Mouse (Mus musculus) MEL (cell line): Measurements from ENCODE around the gene Ppil3. TPM values are rescaled to one million over a fixed set of nuclear protein-coding genes. Genes with fewer than 3 reads are reported as not detected.

Source experiments
- DNase-seq: peaks from one replicate; pipeline ENCODE4 v3.0.0; 2011; ENCODE audit warnings: low read depth, low spot score
- H3K27ac ChIP-seq: 2 replicates; pipeline ENCODE4 v1.5.1; 2012; ENCODE audit warnings: low read depth, mild to moderate bottlenecking, control low read depth, low read length, moderate library complexity; ENCODE audit not compliant: control insufficient read depth
- H3K27me3 ChIP-seq, 2 experiments: fragments of 150-350 bp in 1 of 2; sonication (generic) in 1 of 2; 2 replicates each; pipeline ENCODE4 v1.6.1; 2012; ENCODE audit warnings: low read length in 2 of 2, mild to moderate bottlenecking in 2 of 2, improper control_type of control experiment in 1 of 2, moderate library complexity in 1 of 2; ENCODE audit not compliant: insufficient read depth in 2 of 2, control insufficient read depth in 1 of 2
- H3K36me3 ChIP-seq, 2 experiments: 2 replicates each; pipeline ENCODE4 v1.6.1; 2012 to 2014; ENCODE audit warnings: low read length in 2 of 2, improper control_type of control experiment in 1 of 2, inconsistent platforms in 1 of 2, mild to moderate bottlenecking in 1 of 2; ENCODE audit not compliant: insufficient read depth in 2 of 2, control insufficient read depth in 1 of 2
- H3K4me1 ChIP-seq, 2 experiments: fragments of 150-350 bp in 1 of 2; sonication (generic) in 1 of 2; 2 replicates each; pipeline ENCODE4 v1.6.1; 2012; ENCODE audit warnings: low read length in 2 of 2, improper control_type of control experiment in 1 of 2, mild to moderate bottlenecking in 1 of 2; ENCODE audit not compliant: insufficient read depth in 2 of 2, control insufficient read depth in 1 of 2
- H3K4me3 ChIP-seq, 2 experiments: fragments of 150-350 bp in 1 of 2; sonication (generic) in 1 of 2; 2 replicates each; pipeline ENCODE4 v1.5.1; 2012; ENCODE audit warnings: low read depth in 2 of 2, low read length in 2 of 2, mild to moderate bottlenecking in 2 of 2, moderate library complexity in 2 of 2, control low read depth in 1 of 2, improper control_type of control experiment in 1 of 2; ENCODE audit not compliant: control insufficient read depth in 1 of 2, insufficient read depth in 1 of 2
- H3K79me2 ChIP-seq: 2 replicates; pipeline ENCODE4 v1.6.1; 2012; ENCODE audit warnings: mild to moderate bottlenecking, low read length, moderate library complexity; ENCODE audit not compliant: control insufficient read depth, poor library complexity, insufficient read depth
- H3K9ac ChIP-seq: 2 replicates; pipeline ENCODE4 v1.6.1; 2012; ENCODE audit warnings: low read depth, mild to moderate bottlenecking, control low read depth, low read length, moderate library complexity; ENCODE audit not compliant: control insufficient read depth, poor library complexity, severe bottlenecking
- H3K9me3 ChIP-seq: fragments of 150-350 bp; sonication (generic); replicated peaks from 2 replicates; pipeline ENCODE4 v1.6.1; 2012; ENCODE audit warnings: mild to moderate bottlenecking, low read length, improper control_type of control experiment, moderate library complexity; ENCODE audit not compliant: insufficient read depth
- BHLHE40 ChIP-seq: IDR thresholded peaks from 2 replicates; pipeline ENCODE4 v1.6.1; 2012; ENCODE audit warnings: low read depth, mild to moderate bottlenecking, inconsistent platforms, low read length, improper control_type of control experiment, borderline replicate concordance
- CHD2 ChIP-seq: IDR thresholded peaks from 2 replicates; pipeline ENCODE4 v1.6.1; 2011; ENCODE audit warnings: low read length, improper control_type of control experiment
- CTCF ChIP-seq, 3 experiments: IDR thresholded peaks in 2 of 3; conservative IDR thresholded peaks in 1 of 3; 2 replicates each; pipeline ENCODE4 v1.5.1; 2011 to 2012; ENCODE audit warnings: low read length in 3 of 3, low read depth in 2 of 3, mild to moderate bottlenecking in 2 of 3, improper control_type of control experiment in 1 of 3, inconsistent platforms in 1 of 3, mixed read lengths in 1 of 3, moderate library complexity in 1 of 3; ENCODE audit not compliant: control insufficient read depth in 1 of 3, insufficient read depth in 1 of 3, poor library complexity in 1 of 3, severe bottlenecking in 1 of 3
- ETS1 ChIP-seq: IDR thresholded peaks from 2 replicates; pipeline ENCODE4 v1.6.1; 2012; ENCODE audit warnings: low read depth, mild to moderate bottlenecking, inconsistent platforms, low read length, improper control_type of control experiment, moderate library complexity
- HCFC1 ChIP-seq: IDR thresholded peaks from 2 replicates; pipeline ENCODE4 v1.6.1; 2012; ENCODE audit warnings: low read depth, mild to moderate bottlenecking, inconsistent platforms, low read length, improper control_type of control experiment, moderate library complexity
- KAT2A ChIP-seq: conservative IDR thresholded peaks from 2 replicates; pipeline ENCODE4 v1.6.1; 2012; ENCODE audit warnings: low read depth, low read length, improper control_type of control experiment, inconsistent platforms
- MAX ChIP-seq: IDR thresholded peaks from 2 replicates; pipeline ENCODE4 v1.6.1; 2011; ENCODE audit warnings: low read length, improper control_type of control experiment
- MAZ ChIP-seq: IDR thresholded peaks from 2 replicates; pipeline ENCODE4 v1.6.1; 2012; ENCODE audit warnings: low read depth, mild to moderate bottlenecking, inconsistent platforms, low read length, improper control_type of control experiment
- MYB ChIP-seq: IDR thresholded peaks from 2 replicates; pipeline ENCODE4 v1.6.1; 2011; ENCODE audit warnings: mild to moderate bottlenecking, low read depth, low read length, improper control_type of control experiment
- MYC ChIP-seq: IDR thresholded peaks from 2 replicates; pipeline ENCODE4 v1.6.1; 2011; ENCODE audit warnings: low read depth, mild to moderate bottlenecking, low read length, improper control_type of control experiment, moderate library complexity
- NELFE ChIP-seq: IDR thresholded peaks from 2 replicates; pipeline ENCODE4 v1.6.1; 2011; ENCODE audit warnings: low read depth, low read length, improper control_type of control experiment
- POLR2AphosphoS2 ChIP-seq: IDR thresholded peaks from 2 replicates; pipeline ENCODE4 v1.6.1; 2011; ENCODE audit warnings: low read length, improper control_type of control experiment
- RAD21 ChIP-seq: IDR thresholded peaks from 2 replicates; pipeline ENCODE4 v1.6.1; 2011; ENCODE audit warnings: mild to moderate bottlenecking, low read depth, low read length, improper control_type of control experiment
- SIN3A ChIP-seq: IDR thresholded peaks from 2 replicates; pipeline ENCODE4 v1.6.1; 2012; ENCODE audit warnings: low read length, improper control_type of control experiment, inconsistent platforms
- TAL1 ChIP-seq: IDR thresholded peaks from 2 replicates; pipeline ENCODE4 v1.6.1; 2012; ENCODE audit warnings: mild to moderate bottlenecking, inconsistent platforms, low read length, moderate library complexity, mixed read lengths
- TBP ChIP-seq: IDR thresholded peaks from 2 replicates; pipeline ENCODE4 v1.8.0; 2011; ENCODE audit warnings: low read depth, low read length, improper control_type of control experiment
- TCF12 ChIP-seq: IDR thresholded peaks from 2 replicates; pipeline ENCODE4 v1.6.1; 2014; ENCODE audit warnings: low read depth, mild to moderate bottlenecking, inconsistent platforms, low read length, improper control_type of control experiment, moderate library complexity
- ZKSCAN1 ChIP-seq: IDR thresholded peaks from 2 replicates; pipeline ENCODE4 v1.6.1; 2012; ENCODE audit warnings: low read depth, mild to moderate bottlenecking, inconsistent platforms, low read length, improper control_type of control experiment, moderate library complexity
- ZMIZ1 ChIP-seq: IDR thresholded peaks from 2 replicates; pipeline ENCODE4 v1.6.1; 2012; ENCODE audit warnings: low read depth, mild to moderate bottlenecking, inconsistent platforms, low read length, improper control_type of control experiment, moderate library complexity
- ZNF384 ChIP-seq: IDR thresholded peaks from 2 replicates; pipeline ENCODE4 v1.6.1; 2012; ENCODE audit warnings: low read depth, mild to moderate bottlenecking, inconsistent platforms, low read length, improper control_type of control experiment
- polyA plus RNA-seq, 2 experiments: library from polyadenylated mRNA; stranded (reverse) in 1 of 2; unstranded in 1 of 2; fragments of >175 nt in 1 of 2; fragments of >200 nt in 1 of 2; gene quantifications; 2 replicates each; pipeline versions ENCODE4 v1.2.1 to v1.2.4; 2012; ENCODE audit warnings: low replicate concordance in 2 of 2, low read depth in 1 of 2; ENCODE audit not compliant: insufficient read length in 2 of 2, insufficient read depth in 1 of 2, missing spikeins in 1 of 2
- total RNA-seq: library from RNA; depleted of rRNA; stranded (reverse); fragments of 300-350 nt; gene quantifications from 2 replicates; pipeline ENCODE4 v1.2.3, GENCODE M21; 2012

Gene Ppil3
- total and polyA plus RNA-seq, 3 experiments: 76.8 to 503 (median 84.9) TPM

GRCm38 (mm10) chr1:58463935-58464334, 18.6 kb upstream of the Ppil3 start:
- TF ChIP-seq SIN3A (no peak), ZMIZ1 (no peak), MAX (no peak), HCFC1 (no peak), POLR2AphosphoS2 (no peak), RAD21 (no peak), CTCF (IDR thresholded peaks at IDR 0.05 in 2 of 3, conservative IDR thresholded peaks at IDR 0.05 in 1 of 3; ENCODE audit: control insufficient read depth in 1 of 3, insufficient read depth in 1 of 3, low read depth in 2 of 3, low read length in 3 of 3, poor library complexity in 1 of 3, severe bottlenecking in 1 of 3) (no peak), ZKSCAN1 (no peak)
- no peak overlapping the region for H3K9ac ChIP-seq
- H3K4me1 ChIP-seq: no peaks in the 10 kb centered on the region
- no peaks in the 10 kb centered on the region for H3K27me3 ChIP-seq
- no peak for DNase-seq
- H3K36me3 ChIP-seq: peaks cover 0 to 16% of the 10 kb centered on the region in 2 experiments; a peak in 3 of 4 replicates
- no peaks in the 10 kb centered on the region for H3K79me2 ChIP-seq
- H3K9me3 ChIP-seq: no peaks in the 10 kb centered on the region
- H3K27ac ChIP-seq: no peak overlapping the region
- H3K4me3 ChIP-seq: no peak overlapping the region

GRCm38 (mm10) chr1:58460566-58460965, 15.3 kb upstream of the Ppil3 start:
- H3K4me1 ChIP-seq: no peaks in the 10 kb centered on the region
- DNase-seq: no peak
- no peaks in the 10 kb centered on the region for H3K9me3 ChIP-seq
- peaks cover 0 to 13% of the 10 kb centered on the region in 2 experiments; a peak in 3 of 4 replicates for H3K36me3 ChIP-seq
- no peak overlapping the region for H3K9ac ChIP-seq
- TF ChIP-seq NELFE: no peak
- TF ChIP-seq MYC: no peak
- no peak for TF ChIP-seq RAD21
- TF ChIP-seq TBP: no peak
- TF ChIP-seq TCF12: no peak
- H3K27ac ChIP-seq: no peak overlapping the region
- no peak overlapping the region for H3K4me3 ChIP-seq
- H3K79me2 ChIP-seq: no peaks in the 10 kb centered on the region
- H3K27me3 ChIP-seq: no peaks in the 10 kb centered on the region

- Histone ChIP-seq H3K4me3 (no peak overlapping the region), H3K27me3 (no peaks in the 10 kb centered on the region), H3K27ac (no peak overlapping the region), H3K9me3 (no peaks in the 10 kb centered on the region), H3K79me2 (no peaks in the 10 kb centered on the region), H3K4me1 (no peaks in the 10 kb centered on the region), H3K9ac (no peak overlapping the region), H3K36me3 (peaks cover 0 to 9% of the 10 kb centered on the region in 2 experiments; a peak in 3 of 4 replicates)
- DNase-seq: no peak
- TF ChIP-seq CHD2: no peak
- no peak for TF ChIP-seq BHLHE40
- no peak for TF ChIP-seq POLR2AphosphoS2
- TF ChIP-seq ZNF384: no peak
- TF ChIP-seq MYB: no peak
- TF ChIP-seq ETS1: no peak
- no peak for TF ChIP-seq MAZ
- no peak for TF ChIP-seq KAT2A
- no peak for TF ChIP-seq HCFC1
- TF ChIP-seq TAL1: no peak
These were observed 13.6 kb upstream of the Ppil3 start for GRCm38 (mm10) chr1:58458867-58459266.
